Mouse (Mus musculus) heart, embryonic 14.5 days (tissue): ENCODE data around the gene Rab3b. TPM values are rescaled to one million over a fixed set of nuclear protein-coding genes. Genes with fewer than 3 reads are reported as not detected.

Source experiments
- ATAC-seq: fragments of 200-750 bp; cut with Nextera tagmentation; 2 replicates; pipeline ENCODE4 v1.8.0; 2017; ENCODE audit warnings: low read depth, moderate TSS enrichment; ENCODE audit not compliant: insufficient number of reproducible peaks, insufficient read depth, low FRiP score
- H3K27ac ChIP-seq, 2 experiments: fragments of 200-500 bp in 1 of 2; fragments of 300-500 bp in 1 of 2; sonication (generic) in 1 of 2; replicated peaks in 1 of 2; 2 replicates each; pipeline ENCODE4 v1.5.1; 2012 to 2014; ENCODE audit warnings: low read depth in 2 of 2, low read length in 2 of 2, control low read depth in 1 of 2, mild to moderate bottlenecking in 1 of 2, mixed read lengths in 1 of 2; ENCODE audit not compliant: control insufficient read depth in 1 of 2, insufficient read depth in 1 of 2
- H3K27me3 ChIP-seq: fragments of 300-500 bp; sonication (generic); 2 replicates; pipeline ENCODE4 v1.6.1; 2014; ENCODE audit warnings: mild to moderate bottlenecking, low read length, control low read depth; ENCODE audit not compliant: control insufficient read depth, insufficient read depth
- H3K36me3 ChIP-seq: fragments of 300-500 bp; sonication (generic); 2 replicates; pipeline ENCODE4 v1.6.1; 2014; ENCODE audit warnings: mild to moderate bottlenecking, control low read depth, low read length, mixed read lengths; ENCODE audit not compliant: control insufficient read depth, insufficient read depth
- H3K4me1 ChIP-seq, 2 experiments: fragments of 200-500 bp in 1 of 2; fragments of 300-500 bp in 1 of 2; sonication (generic) in 1 of 2; 2 replicates each; pipeline ENCODE4 v1.6.1; 2012 to 2014; ENCODE audit warnings: low read length in 2 of 2, control low read depth in 1 of 2, mixed read lengths in 1 of 2; ENCODE audit not compliant: control insufficient read depth in 2 of 2, insufficient read depth in 2 of 2
- H3K4me2 ChIP-seq: fragments of 300-500 bp; sonication (generic); 2 replicates; pipeline ENCODE4 v1.6.1; 2014; ENCODE audit warnings: mild to moderate bottlenecking, low read length
- H3K4me3 ChIP-seq, 2 experiments: fragments of 200-500 bp in 1 of 2; fragments of 300-500 bp in 1 of 2; sonication (generic) in 1 of 2; 2 replicates each; pipeline ENCODE4 v1.5.1; 2012 to 2014; ENCODE audit warnings: low read length in 2 of 2, mild to moderate bottlenecking in 2 of 2, control low read depth in 1 of 2, low read depth in 1 of 2, moderate library complexity in 1 of 2; ENCODE audit not compliant: control insufficient read depth in 1 of 2, insufficient read depth in 1 of 2
- H3K9ac ChIP-seq: fragments of 300-500 bp; sonication (generic); 2 replicates; pipeline ENCODE4 v1.6.1; 2014; ENCODE audit warnings: mild to moderate bottlenecking, low read length
- H3K9me3 ChIP-seq: fragments of 300-500 bp; sonication (generic); 2 replicates; pipeline ENCODE4 v1.6.1; 2016; ENCODE audit warnings: low read length, control low read depth; ENCODE audit not compliant: control insufficient read depth
- WGBS: fragments of 180-500 bp; shearing (Covaris S2); extraction: QIAGEN DNeasy Blood & Tissue Kit; methylation state at CpG from one replicate; pipeline ENCODE4 v1.1.7; 2014; 5-methylcytosine and 5-hydroxymethylcytosine counted together
- polyA plus RNA-seq: library from polyadenylated mRNA; unstranded; fragments of >200 nt; fragmentation: Nextera tagmentation; extraction: Ambion mirVana; gene quantifications from 2 replicates; pipeline ENCODE4 v1.2.1, GENCODE M21; 2014

Gene Rab3b
- polyA plus RNA-seq, 1 experiment from 2014 or later = 6.6 TPM

DNA sequence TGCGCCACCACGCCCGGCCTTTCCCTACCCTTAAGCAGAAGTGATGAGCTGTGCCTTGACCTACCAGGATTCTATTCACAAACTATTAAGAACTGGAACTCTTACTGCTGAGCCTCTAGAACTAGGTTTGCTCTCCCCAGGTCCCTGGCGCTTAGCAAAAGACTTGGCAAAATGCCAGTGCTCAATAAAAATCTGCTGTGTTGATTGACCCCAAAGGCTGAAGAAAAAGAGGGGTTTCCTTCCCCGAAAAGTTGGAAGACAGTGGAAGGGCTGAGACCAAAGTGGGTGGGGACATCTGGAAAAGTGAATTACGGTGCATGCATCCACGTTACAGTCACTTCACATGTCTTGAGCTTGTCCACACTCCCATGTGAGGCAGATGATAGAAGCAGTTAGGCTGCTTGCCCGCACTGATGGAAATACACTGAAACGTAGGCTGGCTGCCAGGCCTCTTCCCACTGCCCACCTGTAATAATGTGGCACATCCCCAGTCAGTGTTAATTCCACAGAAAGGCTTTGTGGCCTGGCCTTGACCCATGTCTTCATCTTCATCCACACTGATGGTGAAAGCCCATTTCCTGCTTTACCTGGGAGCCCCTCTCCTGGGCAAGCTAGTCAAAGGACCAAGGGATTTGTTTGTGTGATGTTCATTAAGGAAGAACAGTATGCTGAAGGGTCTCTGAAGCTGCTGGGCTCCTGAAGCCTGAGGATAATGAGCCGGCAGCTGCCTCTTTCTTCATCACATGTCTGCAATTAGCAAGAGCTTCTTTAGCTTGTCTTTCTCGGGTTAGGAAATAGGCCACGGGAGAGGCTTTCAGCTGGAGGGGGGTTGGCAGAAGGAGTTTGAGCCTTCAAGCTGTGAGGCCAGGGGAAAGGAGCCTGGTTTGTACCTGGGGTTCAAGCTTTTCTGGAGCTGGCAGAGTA lies 59.2 kb downstream of the Rab3b start:
- no peaks in the 10 kb centered on the region for H3K9me3 ChIP-seq
- H3K9ac ChIP-seq = no peak overlapping the region
- no peaks in the 10 kb centered on the region for H3K4me1 ChIP-seq
- no peak for ATAC-seq
- H3K4me2 ChIP-seq = no peak overlapping the region
- 61% methylated on average over 12 of the region's 12 CpGs for WGBS
- no peak overlapping the region for H3K4me3 ChIP-seq
- no peaks in the 10 kb centered on the region for H3K36me3 ChIP-seq
- no peak overlapping the region for H3K27ac ChIP-seq
- no peaks in the 10 kb centered on the region for H3K27me3 ChIP-seq

DNA sequence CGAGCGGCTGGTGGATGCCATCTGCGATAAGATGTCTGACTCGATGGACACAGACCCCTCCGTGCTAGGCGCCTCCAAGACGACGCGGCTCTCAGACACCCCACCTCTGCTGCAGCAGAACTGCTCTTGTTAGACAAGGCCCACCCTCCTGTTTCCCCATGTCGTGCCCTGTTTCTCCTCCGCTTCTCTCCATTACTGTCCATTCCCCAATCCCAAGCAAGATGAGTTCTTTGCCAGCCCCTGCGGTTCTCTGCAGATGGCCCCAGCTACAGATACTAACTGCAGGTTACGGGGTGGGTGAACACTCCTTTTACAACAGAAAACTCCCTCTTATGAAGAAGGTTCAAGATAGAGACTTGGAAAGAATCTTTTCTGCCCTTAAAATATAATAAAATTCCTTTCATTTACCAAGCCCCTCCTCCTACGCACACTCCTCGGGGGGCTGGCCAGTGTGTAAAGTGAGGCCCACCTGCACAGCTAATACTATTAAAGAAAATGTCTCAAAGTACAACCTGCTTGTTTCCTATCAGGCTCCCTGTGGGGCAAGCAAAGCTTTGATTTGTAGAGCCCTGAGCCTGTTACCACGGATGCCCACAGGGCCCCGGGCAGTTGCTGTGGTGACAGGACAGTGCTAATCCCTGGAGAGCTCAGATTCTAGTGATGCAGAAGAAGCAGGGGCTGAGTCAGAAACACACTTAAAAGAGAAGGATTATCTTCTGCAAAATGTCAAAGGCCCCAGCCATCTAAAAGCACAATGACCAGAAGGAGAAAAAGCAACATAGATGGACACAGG lies 62.0 kb downstream of the Rab3b start:
- H3K9ac ChIP-seq = no peak overlapping the region
- H3K4me2 ChIP-seq = no peak overlapping the region
- no peak for ATAC-seq
- H3K27me3 ChIP-seq = no peaks in the 10 kb centered on the region
- no peaks in the 10 kb centered on the region for H3K36me3 ChIP-seq
- H3K4me1 ChIP-seq = no peaks in the 10 kb centered on the region
- no peaks in the 10 kb centered on the region for H3K9me3 ChIP-seq
- H3K4me3 ChIP-seq = no peak overlapping the region
- 73% methylated on average over 17 of the region's 17 CpGs for WGBS
- H3K27ac ChIP-seq = no peak overlapping the region

DNA sequence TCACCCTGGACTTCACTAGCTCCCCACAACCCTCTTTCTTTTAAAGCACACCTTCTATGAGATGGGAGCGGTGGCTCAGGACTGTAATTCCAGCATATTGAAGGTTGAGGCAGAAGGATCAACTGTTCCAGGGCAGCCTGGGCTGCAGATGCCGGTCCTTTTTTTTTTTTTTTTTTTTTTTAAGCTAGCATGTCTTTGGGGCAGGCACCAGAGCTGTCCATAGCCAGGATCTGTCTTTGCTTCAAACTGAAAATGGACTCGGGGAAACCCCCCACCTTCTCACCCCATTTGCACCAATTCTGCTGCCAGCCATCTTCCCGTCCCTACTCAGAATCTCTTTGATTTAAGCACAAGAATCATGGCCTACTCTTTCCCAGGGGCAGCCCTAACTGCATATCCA lies 63.3 kb downstream of the Rab3b start:
- ATAC-seq = no peak
- Histone ChIP-seq H3K27me3 (no peaks in the 10 kb centered on the region), H3K9ac (no peak overlapping the region), H3K9me3 (no peaks in the 10 kb centered on the region), H3K36me3 (no peaks in the 10 kb centered on the region), H3K27ac (no peak overlapping the region), H3K4me2 (no peak overlapping the region), H3K4me1 (no peaks in the 10 kb centered on the region), H3K4me3 (no peak overlapping the region)
- 75% methylated on average over 4 of the region's 4 CpGs for WGBS

DNA sequence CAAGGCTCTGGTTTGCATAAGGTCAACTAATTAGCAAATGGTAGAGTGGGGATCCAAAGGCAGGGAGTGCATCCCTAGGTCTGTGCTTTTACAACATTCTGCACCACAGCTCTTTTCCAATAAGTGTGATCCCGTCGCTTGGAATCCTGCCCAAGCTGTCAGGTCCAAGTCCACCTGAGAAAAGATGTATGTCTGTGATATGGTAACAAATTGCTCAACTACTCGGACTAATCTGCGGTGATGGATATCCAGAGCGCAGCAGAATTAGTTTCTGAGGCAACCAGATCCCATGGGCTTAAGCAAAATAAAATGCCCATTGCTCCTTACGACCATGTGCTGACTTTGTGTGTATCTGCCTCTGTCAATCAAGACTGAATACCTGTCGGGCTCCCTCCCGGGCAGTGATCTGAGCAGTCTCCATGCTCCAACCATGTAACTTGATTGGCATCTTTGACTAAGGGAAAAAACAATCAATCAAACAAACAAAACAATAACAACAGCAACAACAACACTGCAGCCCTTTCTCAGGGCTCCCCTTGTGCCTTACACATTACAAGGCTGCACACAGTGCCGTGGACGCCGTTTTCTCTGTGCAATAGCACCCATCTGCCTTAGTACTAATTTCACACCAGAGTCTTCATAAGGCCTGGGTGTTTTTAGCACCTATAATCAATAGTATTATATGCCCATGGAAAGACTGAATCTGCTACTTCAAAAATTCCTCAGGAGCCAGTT lies 64.3 kb downstream of the Rab3b start:
- no peaks in the 10 kb centered on the region for H3K27me3 ChIP-seq
- no peak overlapping the region for H3K4me3 ChIP-seq
- peaks cover 0 to 4% of the 10 kb centered on the region in 2 experiments; a peak in 1 of 4 replicates for H3K4me1 ChIP-seq
- H3K9me3 ChIP-seq = no peaks in the 10 kb centered on the region
- H3K27ac ChIP-seq = no peak overlapping the region
- H3K36me3 ChIP-seq = no peaks in the 10 kb centered on the region
- no peak overlapping the region for H3K4me2 ChIP-seq
- H3K9ac ChIP-seq = no peak overlapping the region
- ATAC-seq = no peak
- WGBS = 82% methylated on average over 11 of the region's 11 CpGs

DNA sequence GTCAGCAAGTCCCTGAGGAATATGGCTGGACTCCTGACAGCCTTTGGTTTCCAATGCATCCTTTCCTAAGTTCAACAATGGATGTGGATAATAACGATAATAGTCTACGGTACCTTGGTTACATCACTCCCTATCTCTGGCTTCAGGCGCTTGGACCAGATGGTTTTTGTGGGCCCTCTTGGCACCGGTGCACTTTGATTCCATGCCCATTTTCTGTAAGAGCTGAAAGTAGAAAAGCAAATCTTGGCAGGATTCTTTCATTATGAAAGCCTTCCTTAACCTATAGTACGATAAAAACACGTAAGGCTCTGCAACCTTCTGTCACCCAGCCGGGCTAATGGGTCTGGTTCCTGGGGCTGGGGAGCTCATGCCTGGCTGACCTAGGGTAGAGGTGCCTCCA lies 70.3 kb downstream of the Rab3b start:
- 82% methylated on average over 7 of the region's 7 CpGs for WGBS

DNA sequence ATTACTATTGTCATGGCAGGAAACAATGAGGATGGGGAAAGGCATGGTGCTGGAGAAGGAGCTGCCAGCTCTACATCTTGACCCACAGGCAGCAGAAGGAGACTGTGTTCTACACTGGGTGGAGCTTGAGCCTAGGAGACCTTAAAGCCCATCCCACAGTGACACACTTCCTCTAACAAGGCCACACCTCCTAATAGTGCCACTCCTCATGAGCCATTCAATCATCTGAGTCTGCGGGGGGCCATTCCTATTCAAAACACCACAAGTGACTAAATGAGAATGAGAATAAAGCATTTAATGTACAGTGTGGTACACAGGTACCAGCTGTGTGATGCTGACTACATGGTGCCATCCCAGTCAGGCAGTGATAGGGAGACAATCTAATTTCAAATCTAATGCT lies 71.3 kb downstream of the Rab3b start:
- Histone ChIP-seq H3K4me3 (no peak overlapping the region), H3K4me1 (peaks cover 0 to 4% of the 10 kb centered on the region in 2 experiments; a peak in 1 of 4 replicates), H3K36me3 (no peaks in the 10 kb centered on the region), H3K27me3 (no peaks in the 10 kb centered on the region), H3K27ac (no peak overlapping the region), H3K9ac (no peak overlapping the region), H3K9me3 (no peaks in the 10 kb centered on the region), H3K4me2 (no peak overlapping the region)
- WGBS = 90% methylated on average over 1 of the region's 1 CpGs
- no peak for ATAC-seq

More for the DNA sequence above, 70.3 kb downstream of the Rab3b start:
- no peaks in the 10 kb centered on the region for H3K9me3 ChIP-seq
- H3K27me3 ChIP-seq = no peaks in the 10 kb centered on the region
- H3K27ac ChIP-seq = no peak overlapping the region
- peaks cover 0 to 4% of the 10 kb centered on the region in 2 experiments; a peak in 1 of 4 replicates for H3K4me1 ChIP-seq
- H3K4me3 ChIP-seq = no peak overlapping the region
- H3K36me3 ChIP-seq = no peaks in the 10 kb centered on the region
- H3K9ac ChIP-seq = no peak overlapping the region
- H3K4me2 ChIP-seq = no peak overlapping the region
- ATAC-seq = no peak

DNA sequence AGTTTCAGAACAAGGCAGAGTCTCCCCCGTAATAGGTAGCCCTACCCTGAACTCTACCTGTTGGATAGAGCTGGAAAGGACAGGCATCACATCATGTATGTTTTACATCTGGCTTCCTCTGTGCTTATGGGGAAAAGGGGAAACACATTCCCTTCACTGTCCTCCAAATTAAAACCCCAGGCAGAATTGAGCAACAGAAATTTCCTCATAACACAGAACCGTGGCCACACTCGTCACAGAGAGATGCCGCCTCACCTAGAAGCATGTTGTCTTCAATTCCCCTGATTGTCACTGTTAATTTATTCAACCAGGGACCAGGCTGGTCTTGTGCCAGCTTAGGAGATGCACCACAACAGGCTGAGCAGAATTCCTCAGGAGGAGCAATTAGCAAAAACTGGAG lies 72.8 kb downstream of the Rab3b start:
- WGBS = 86% methylated on average over 4 of the region's 4 CpGs
- H3K27ac ChIP-seq = no peak overlapping the region
- no peak overlapping the region for H3K4me3 ChIP-seq
- H3K4me1 ChIP-seq = peaks cover 0 to 4% of the 10 kb centered on the region in 2 experiments; a peak in 1 of 4 replicates
- no peak overlapping the region for H3K4me2 ChIP-seq
- no peak overlapping the region for H3K9ac ChIP-seq
- no peak for ATAC-seq
- H3K27me3 ChIP-seq = no peaks in the 10 kb centered on the region
- no peaks in the 10 kb centered on the region for H3K9me3 ChIP-seq
- no peaks in the 10 kb centered on the region for H3K36me3 ChIP-seq
